25 mouse cellular contexts compared by ENCODE assay signal in genomic region chr7:126491005-126491404, GRCm38 (mm10).
"Had no signal": no experiment of that assay in that cellular context is flagged by ENCODE, and none has a peak within 500 bp of the region (broad histone marks: within the 10 kb centered on the region; RNA-seq: fewer than 3 reads in every experiment).

No protein-coding gene starts in this region.

- H3K9ac ChIP-seq: heart, embryonic 13.5 days; heart, embryonic 15.5 days; hindbrain, embryonic 13.5 days; hindbrain, embryonic 15.5 days; kidney, embryonic 15.5 days; limb, embryonic 13.5 days; limb, embryonic 15.5 days had no signal

- H3K9me3 ChIP-seq: heart, embryonic 13.5 days; heart, embryonic 15.5 days; hindbrain, embryonic 13.5 days; hindbrain, embryonic 15.5 days; kidney, embryonic 15.5 days; limb, embryonic 13.5 days; limb, embryonic 15.5 days had no signal

- H3K27me3 ChIP-seq: heart, embryonic 13.5 days; heart, embryonic 15.5 days; hindbrain, embryonic 13.5 days; hindbrain, embryonic 15.5 days; kidney, embryonic 15.5 days; limb, embryonic 13.5 days; limb, embryonic 15.5 days had no signal

- H3K27ac ChIP-seq: heart, adult 2 months; heart, embryonic 13.5 days; heart, embryonic 15.5 days; hindbrain, embryonic 13.5 days; hindbrain, embryonic 15.5 days; hindbrain, postnatal 0 days; kidney, embryonic 15.5 days; kidney, postnatal 0 days; limb, embryonic 13.5 days; limb, embryonic 15.5 days had no signal

- ATAC-seq: hindbrain, postnatal 0 days; intestine, embryonic 16.5 days had no signal

- H3K4me2 ChIP-seq: heart, embryonic 11.5 days; heart, embryonic 13.5 days; heart, embryonic 15.5 days; hindbrain, embryonic 13.5 days; hindbrain, embryonic 15.5 days; kidney, embryonic 15.5 days; limb, embryonic 13.5 days; limb, embryonic 15.5 days; liver, embryonic 11.5 days had no signal

- DNase-seq: gastrocnemius, postnatal 14 days; gastrocnemius, postnatal 36 days; heart, adult 11 months; heart, adult 2 months; heart, postnatal 14 days; heart, postnatal 36 days; kidney, adult 11 months; kidney, adult 8-10 months; kidney, postnatal 14 days; kidney, postnatal 36 days; layer of hippocampus, adult 9-11 months; layer of hippocampus, postnatal 36 days; left cerebral cortex, postnatal 4 days had no signal

- H3K4me3 ChIP-seq: heart, adult 2 months; heart, embryonic 13.5 days; heart, embryonic 15.5 days; hindbrain, embryonic 13.5 days; hindbrain, embryonic 15.5 days; kidney, embryonic 15.5 days; limb, embryonic 13.5 days; limb, embryonic 15.5 days had no signal
